Mouse (Mus musculus) olfactory bulb, adult 2 months (tissue): ENCODE results near the gene Irf9. TPM values are rescaled to one million over a fixed set of nuclear protein-coding genes. Genes with fewer than 3 reads are reported as not detected.

Experiments
- H3K27ac ChIP-seq: fragments of 200-500 bp; 2 replicates; pipeline ENCODE4 v1.5.1; 2012; ENCODE audit warnings: low read depth, low read length; ENCODE audit not compliant: insufficient read depth
- H3K4me1 ChIP-seq: fragments of 200-500 bp; 2 replicates; pipeline ENCODE4 v1.6.1; 2012; ENCODE audit warnings: low read length; ENCODE audit not compliant: control insufficient read depth, insufficient read depth
- H3K4me3 ChIP-seq: fragments of 200-500 bp; 2 replicates; pipeline ENCODE4 v1.5.1; 2012; ENCODE audit warnings: mild to moderate bottlenecking, low read depth, low read length, moderate library complexity; ENCODE audit not compliant: insufficient read depth
- CTCF ChIP-seq: fragments of 200-500 bp; IDR thresholded peaks from 2 replicates; pipeline ENCODE4 v1.5.1; 2012; ENCODE audit warnings: low read depth, mild to moderate bottlenecking, low read length, moderate library complexity; ENCODE audit not compliant: insufficient read depth
- POLR2A ChIP-seq: fragments of 200-500 bp; IDR thresholded peaks from 2 replicates; pipeline ENCODE4 v1.6.1; 2012; ENCODE audit warnings: mild to moderate bottlenecking, low read depth, low read length, moderate library complexity; ENCODE audit not compliant: insufficient read depth
- WGBS: fragments of 180-500 bp; shearing (Covaris S2); methylation state at CpG from one replicate; pipeline ENCODE4 v1.1.7; 2018; 5-methylcytosine and 5-hydroxymethylcytosine counted together
- polyA plus RNA-seq: library from polyadenylated mRNA; stranded (reverse); fragments of >200 nt; gene quantifications from 2 replicates; pipeline ENCODE4 v1.2.4, GENCODE M21; 2012; ENCODE audit warnings: low replicate concordance; ENCODE audit not compliant: missing spikeins, insufficient read depth, insufficient read length

Gene Irf9
- polyA plus RNA-seq, 1 experiment: not detected

DNA sequence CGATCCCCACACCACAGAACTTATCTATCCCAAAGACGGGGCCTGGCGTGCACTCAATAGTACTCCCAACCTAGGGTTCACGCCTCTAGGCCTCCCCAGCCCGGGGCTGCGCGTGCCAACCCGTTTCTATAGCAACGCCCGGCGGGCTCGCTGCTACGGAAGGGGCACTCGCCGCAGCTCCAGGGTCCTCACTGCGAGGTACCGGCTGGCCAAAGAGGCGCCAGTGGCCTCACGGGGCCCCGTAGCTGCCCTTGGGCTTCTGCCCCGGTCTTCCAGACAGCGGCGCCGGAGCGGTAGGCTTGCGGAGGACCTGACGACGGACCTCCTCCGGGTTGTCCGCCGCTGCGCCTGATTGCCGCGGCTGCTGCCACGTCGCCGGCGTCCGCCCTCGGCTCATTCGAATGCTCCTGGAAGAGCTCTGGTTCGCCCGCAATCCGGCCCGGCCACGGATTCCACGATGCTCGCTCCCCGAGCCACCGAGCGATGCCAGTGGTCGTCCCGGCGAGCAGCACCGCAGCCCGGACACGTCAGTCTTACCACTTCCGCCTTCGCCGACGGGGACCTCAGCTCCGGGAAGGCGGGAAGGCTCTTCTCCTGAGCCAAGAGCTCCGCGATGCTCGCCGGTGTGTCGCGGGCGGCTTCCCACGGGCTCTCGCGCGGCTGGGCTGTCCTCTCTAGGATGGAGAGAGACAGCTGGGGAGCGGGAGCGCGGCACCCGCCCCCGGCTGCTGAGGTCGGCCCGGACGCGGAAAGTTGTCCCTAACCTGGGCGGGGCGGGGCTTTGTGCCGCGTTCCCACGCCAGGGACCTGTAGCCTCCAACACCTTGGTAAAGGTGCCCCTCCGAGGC is 39.9 kb downstream of the Irf9 start, which contains the start of gene Tm9sf1:
Tm9sf1 (minus strand) TSS at position 747 of the 848 bp plus-strand sequence.
- peaks cover 11% of the 10 kb centered on the region for H3K4me1 ChIP-seq
- WGBS: under 1% methylated on average over 89 of the region's 89 CpGs
- H3K4me3 ChIP-seq: peak within 1 kb of the TSS; percentile 77
- H3K27ac ChIP-seq: peak within 1 kb of the TSS; percentile 100
- no peak for TF ChIP-seq CTCF
- peak; percentile 38 for TF ChIP-seq POLR2A

DNA sequence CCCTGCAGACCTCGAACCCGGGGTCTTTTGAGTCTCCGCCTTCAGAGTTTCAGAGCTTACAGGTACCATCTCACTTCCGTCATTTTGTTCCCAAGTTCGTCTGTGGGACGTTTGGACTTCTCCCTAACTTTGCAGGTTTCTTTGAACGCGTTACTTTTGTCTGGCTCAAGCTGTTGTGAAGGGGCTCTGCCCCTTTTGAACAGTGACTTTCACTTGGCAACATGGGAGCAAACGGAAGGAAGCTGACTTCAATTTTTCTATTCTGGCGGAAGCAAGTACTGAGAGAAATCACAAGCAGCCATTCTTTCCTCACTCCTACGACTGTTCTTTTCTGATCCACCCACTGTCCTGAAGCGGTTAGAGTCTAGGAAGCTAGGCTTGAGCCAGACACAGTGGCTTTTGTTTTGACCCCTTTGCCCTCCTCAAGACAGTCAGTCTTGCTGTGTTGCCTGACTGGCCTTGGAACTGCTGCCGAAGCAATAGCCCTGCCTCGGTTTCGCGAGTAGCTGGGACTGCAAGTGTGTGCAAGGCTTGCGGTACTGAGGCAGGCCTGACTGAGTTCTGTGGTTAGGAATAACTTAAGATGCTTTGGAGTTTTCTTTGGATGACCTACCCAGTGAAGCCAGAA is 41.0 kb downstream of the Irf9 start:
- Histone ChIP-seq H3K4me3 (peak overlapping the region; percentile 25; the same call in 1 of the 2 replicates), H3K4me1 (peaks cover 11% of the 10 kb centered on the region), H3K27ac (no peak overlapping the region)
- TF ChIP-seq CTCF (no peak), POLR2A (no peak)
- WGBS: 17% methylated on average over 17 of the region's 17 CpGs

GRCm38 (mm10) chr14:55649884-55650283 is 46.5 kb downstream of the Irf9 start, which contains the start of gene Tssk4:
TSS of gene Tssk4 (plus strand) at chr14:55650184.
- 96% methylated on average over 2 of the region's 2 CpGs for WGBS
- H3K4me1 ChIP-seq: no peaks in the 10 kb centered on the region
- H3K27ac ChIP-seq: no peak within 1 kb of the TSS
- no peak within 1 kb of the TSS for H3K4me3 ChIP-seq
- no peak for TF ChIP-seq POLR2A
- TF ChIP-seq CTCF: no peak

DNA sequence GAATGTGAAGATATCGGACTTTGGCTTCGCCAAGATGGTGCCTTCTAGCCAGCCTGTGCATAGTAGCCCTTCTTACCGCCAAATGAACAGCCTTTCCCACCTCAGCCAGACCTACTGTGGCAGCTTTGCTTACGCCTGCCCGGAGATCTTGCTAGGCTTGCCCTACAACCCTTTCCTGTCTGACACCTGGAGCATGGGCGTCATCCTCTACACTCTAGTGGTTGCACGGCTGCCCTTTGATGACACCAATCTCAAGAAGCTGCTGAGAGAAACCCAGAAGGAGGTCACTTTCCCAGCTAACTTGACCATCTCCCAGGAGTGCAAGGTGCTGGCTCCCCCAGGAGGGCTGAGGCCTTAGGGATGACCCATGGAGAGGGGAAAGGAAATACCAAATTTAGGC is 48.2 kb downstream of the Irf9 start:
- 95% methylated on average over 7 of the region's 7 CpGs for WGBS
- TF ChIP-seq POLR2A (no peak), CTCF (no peak)
- Histone ChIP-seq H3K27ac (no peak overlapping the region), H3K4me1 (no peaks in the 10 kb centered on the region), H3K4me3 (no peak overlapping the region)

- no peak overlapping the region for H3K27ac ChIP-seq
- H3K4me3 ChIP-seq: no peak overlapping the region
- TF ChIP-seq POLR2A: no peak
- 79% methylated on average over 3 of the region's 3 CpGs for WGBS
- H3K4me1 ChIP-seq: no peaks in the 10 kb centered on the region
Observed at GRCm38 (mm10) chr14:55656935-55657334, 53.6 kb downstream of the Irf9 start.

- 94% methylated on average over 5 of the region's 5 CpGs for WGBS
- Histone ChIP-seq H3K4me3 (no peak overlapping the region), H3K4me1 (no peaks in the 10 kb centered on the region), H3K27ac (no peak overlapping the region)
- no peak for TF ChIP-seq CTCF
- TF ChIP-seq POLR2A: no peak
Observed at GRCm38 (mm10) chr14:55658011-55658410, 54.6 kb downstream of the Irf9 start.

Other genes starting within 250 kb of the Irf9 start
- gene Dhrs4, start 124.8 kb upstream of the Irf9 start, polyA plus RNA-seq: not detected in 2 replicates
- gene Carmil3, start 112.9 kb upstream of the Irf9 start, polyA plus RNA-seq: not detected in 2 replicates
- gene Cpne6, start 93.1 kb upstream of the Irf9 start, polyA plus RNA-seq: 357 TPM in 1 of 2 replicates, not detected in the other
- gene Nrl, start 78.6 kb upstream of the Irf9 start, polyA plus RNA-seq: not detected in 2 replicates
- gene Pck2, start 63.3 kb upstream of the Irf9 start, polyA plus RNA-seq: not detected in 2 replicates
- not detected in 2 replicates for gene Dcaf11, start 43.6 kb upstream of the Irf9 start, polyA plus RNA-seq
- gene A730061H03Rik, start 43.2 kb upstream of the Irf9 start, polyA plus RNA-seq: not detected in 2 replicates
- not detected in 2 replicates for gene Fitm1, start 28.0 kb upstream of the Irf9 start, polyA plus RNA-seq
- not detected in 2 replicates for gene Psme1, start 25.4 kb upstream of the Irf9 start, polyA plus RNA-seq
- gene Emc9, start 18.3 kb upstream of the Irf9 start, polyA plus RNA-seq: not detected in 2 replicates
- not detected in 2 replicates for gene Psme2, start 12.5 kb upstream of the Irf9 start, polyA plus RNA-seq
- gene Rnf31, start 11.9 kb upstream of the Irf9 start, polyA plus RNA-seq: not detected in 2 replicates
- gene Rec8, start 14.5 kb downstream of the Irf9 start, polyA plus RNA-seq: not detected in 2 replicates
- not detected in 2 replicates for gene Ipo4, start 32.4 kb downstream of the Irf9 start, polyA plus RNA-seq
- not detected in 2 replicates for gene Gm49378, start 34.3 kb downstream of the Irf9 start, polyA plus RNA-seq
- not detected in 2 replicates for gene Tm9sf1, start 40.2 kb downstream of the Irf9 start, polyA plus RNA-seq
- gene Tssk4, start 46.6 kb downstream of the Irf9 start, polyA plus RNA-seq: not detected in 2 replicates
- gene Mdp1, start 56.9 kb downstream of the Irf9 start, polyA plus RNA-seq: not detected in 2 replicates
- gene Gmpr2, start 68.4 kb downstream of the Irf9 start, polyA plus RNA-seq: not detected in 2 replicates
- not detected in 2 replicates for gene Nedd8, start 68.6 kb downstream of the Irf9 start, polyA plus RNA-seq
- gene Tinf2, start 78.2 kb downstream of the Irf9 start, polyA plus RNA-seq: not detected in 2 replicates
- not detected in 2 replicates for gene Tgm1, start 110.4 kb downstream of the Irf9 start, polyA plus RNA-seq
- not detected in 2 replicates for gene Rabggta, start 118.7 kb downstream of the Irf9 start, polyA plus RNA-seq
- not detected in 2 replicates for gene Dhrs1, start 142.1 kb downstream of the Irf9 start, polyA plus RNA-seq
- not detected in 2 replicates for gene Nop9, start 142.1 kb downstream of the Irf9 start, polyA plus RNA-seq
- not detected in 2 replicates for gene Cideb, start 154.9 kb downstream of the Irf9 start, polyA plus RNA-seq
- not detected in 2 replicates for gene Ltb4r2, start 157.9 kb downstream of the Irf9 start, polyA plus RNA-seq
- gene Ltb4r1, start 162.4 kb downstream of the Irf9 start, polyA plus RNA-seq: not detected in 2 replicates
- not detected in 2 replicates for gene Adcy4, start 180.5 kb downstream of the Irf9 start, polyA plus RNA-seq
- gene Ripk3, start 185.3 kb downstream of the Irf9 start, polyA plus RNA-seq: not detected in 2 replicates
- not detected in 2 replicates for gene Nfatc4, start 219.6 kb downstream of the Irf9 start, polyA plus RNA-seq